Mouse (Mus musculus) ES-E14 (cell line): Measurements from ENCODE around the gene Adora3. TPM values are rescaled to one million over a fixed set of nuclear protein-coding genes. Genes with fewer than 3 reads are reported as not detected.

Source experiments
- DNase-seq: peaks from one replicate; pipeline ENCODE4 v3.0.0-alpha.2; 2013; ENCODE audit warnings: low read depth, low spot score
- H3K27ac ChIP-seq: 2 replicates; pipeline ENCODE4 v1.5.1; 2012; ENCODE audit warnings: low read depth, mild to moderate bottlenecking, low read length, moderate library complexity, mixed read lengths; ENCODE audit not compliant: poor library complexity, insufficient read depth, severe bottlenecking
- H3K36me3 ChIP-seq: 2 replicates; pipeline ENCODE4 v1.6.1; 2012; ENCODE audit warnings: mild to moderate bottlenecking, low read length, moderate library complexity, mixed read lengths; ENCODE audit not compliant: control insufficient read depth, poor library complexity, insufficient read depth, severe bottlenecking
- H3K4me1 ChIP-seq, 2 experiments: fragments of 150-350 bp in 1 of 2; sonication (generic) in 1 of 2; 2 replicates each; pipeline ENCODE4 v1.6.1; 2012; ENCODE audit warnings: low read length in 2 of 2, mild to moderate bottlenecking in 1 of 2, mixed read lengths in 1 of 2; ENCODE audit not compliant: control insufficient read depth in 2 of 2, insufficient read depth in 2 of 2, poor library complexity in 1 of 2
- H3K4me3 ChIP-seq, 2 experiments: fragments of 150-350 bp in 1 of 2; sonication (generic) in 1 of 2; 2 replicates each; pipeline ENCODE4 v1.5.1; 2012; ENCODE audit warnings: low read length in 2 of 2, low read depth in 1 of 2, mild to moderate bottlenecking in 1 of 2, mixed read lengths in 1 of 2; ENCODE audit not compliant: insufficient read depth in 1 of 2, poor library complexity in 1 of 2, severe bottlenecking in 1 of 2
- H3K9ac ChIP-seq: 2 replicates; pipeline ENCODE4 v1.6.1; 2012; ENCODE audit warnings: low read depth, mild to moderate bottlenecking, low read length, mixed read lengths; ENCODE audit not compliant: poor library complexity, insufficient read depth, severe bottlenecking
- H3K9me3 ChIP-seq: fragments of 150-350 bp; sonication (generic); 2 replicates; pipeline ENCODE4 v1.6.1; 2012; ENCODE audit warnings: low read depth, mild to moderate bottlenecking, low read length; ENCODE audit not compliant: control insufficient read depth, insufficient read depth
- CHD2 ChIP-seq: IDR thresholded peaks from 2 replicates; pipeline ENCODE4 v1.6.1; 2014; ENCODE audit warnings: mild to moderate bottlenecking, low read depth, low read length, inconsistent platforms
- HCFC1 ChIP-seq: IDR thresholded peaks from 2 replicates; pipeline ENCODE4 v1.6.1; 2012; ENCODE audit warnings: low read length, inconsistent platforms, borderline replicate concordance; ENCODE audit not compliant: insufficient read depth
- MAFK ChIP-seq: IDR thresholded peaks from 2 replicates; pipeline ENCODE4 v1.6.1; 2014; ENCODE audit warnings: mild to moderate bottlenecking, low read depth, low read length, inconsistent platforms; ENCODE audit not compliant: insufficient read depth
- ZC3H11A ChIP-seq: IDR thresholded peaks from 2 replicates; pipeline ENCODE4 v1.6.1; 2012; ENCODE audit warnings: low read depth, mild to moderate bottlenecking, inconsistent platforms, low read length, borderline replicate concordance
- ZNF384 ChIP-seq: IDR thresholded peaks from 2 replicates; pipeline ENCODE4 v1.6.1; 2012; ENCODE audit warnings: low read depth, low read length, inconsistent platforms
- in situ Hi-C, 2 experiments: fragments of 600-800 bp; cut with MboI; formaldehyde crosslinking; loops; one replicate each; pipeline ENCODE4 v1.15.1; 2025; ENCODE audit warnings: low sequenced_read_pairs in 2 of 2, inconsistent platforms in 1 of 2; ENCODE audit not compliant: unreplicated experiment in 2 of 2
- total RNA-seq: library from RNA; depleted of rRNA; stranded (reverse); fragments of 300-350 nt; gene quantifications from 2 replicates; pipeline ENCODE4 v1.2.3, GENCODE M21; 2012; rRNA removed

Gene Adora3
- total RNA-seq, 1 experiment: not detected

GRCm38 (mm10) chr3:105935033-105935432 is 64.4 kb downstream of the Adora3 start:
- Histone ChIP-seq H3K4me3 (no peak overlapping the region), H3K36me3 (no peaks in the 10 kb centered on the region; the same call in 1 of the 2 replicates), H3K9me3 (no peaks in the 10 kb centered on the region), H3K4me1 (no peaks in the 10 kb centered on the region), H3K9ac (no peak overlapping the region), H3K27ac (no peak overlapping the region)
- no peak for DNase-seq
- in situ Hi-C loops: no loop called here
- TF ChIP-seq CHD2 (no peak), ZNF384 (no peak), ZC3H11A (no peak), HCFC1 (no peak), MAFK (no peak)

DNA sequence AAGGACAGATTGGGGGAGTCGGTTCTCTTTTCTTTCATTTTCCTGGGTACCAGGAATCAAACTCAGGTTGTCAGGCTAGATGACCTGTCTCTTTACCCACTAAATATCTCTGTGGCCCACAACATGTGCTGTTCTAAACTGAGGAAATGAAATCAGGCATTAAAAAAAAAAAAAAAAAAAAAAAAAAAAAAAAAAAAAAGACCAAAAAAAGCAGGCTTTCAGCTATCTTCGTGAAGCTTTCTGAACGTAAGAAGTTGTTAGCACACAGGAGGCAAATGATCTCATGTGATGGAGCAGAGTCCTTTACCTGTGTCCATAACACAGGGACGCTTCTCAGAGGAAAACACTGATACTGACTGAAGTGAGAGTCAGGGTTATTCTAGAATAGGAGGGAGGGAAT is 65.5 kb downstream of the Adora3 start:
- TF ChIP-seq ZNF384: 0 out of 2 replicates have a peak, but pooled peaks have one; percentile 44
- TF ChIP-seq CHD2: no peak
- no peak for DNase-seq
- Histone ChIP-seq H3K4me3 (no peak overlapping the region), H3K36me3 (peaks cover 2% of the 10 kb centered on the region; the same call in 1 of the 2 replicates), H3K4me1 (no peaks in the 10 kb centered on the region), H3K9ac (no peak overlapping the region), H3K9me3 (no peaks in the 10 kb centered on the region), H3K27ac (no peak overlapping the region)
- in situ Hi-C loops: no loop called here

- no peaks in the 10 kb centered on the region for H3K4me1 ChIP-seq
- H3K9me3 ChIP-seq: no peaks in the 10 kb centered on the region
- no peak overlapping the region for H3K9ac ChIP-seq
- H3K36me3 ChIP-seq: peaks cover 19% of the 10 kb centered on the region
- no peak for DNase-seq
- H3K27ac ChIP-seq: no peak overlapping the region
- in situ Hi-C loops: no loop called here
- H3K4me3 ChIP-seq: no peak overlapping the region
- TF ChIP-seq HCFC1 (no peak), MAFK (no peak), CHD2 (no peak), ZC3H11A (no peak), ZNF384 (no peak)
These were observed 80.7 kb downstream of the Adora3 start for GRCm38 (mm10) chr3:105951348-105951747.

DNA sequence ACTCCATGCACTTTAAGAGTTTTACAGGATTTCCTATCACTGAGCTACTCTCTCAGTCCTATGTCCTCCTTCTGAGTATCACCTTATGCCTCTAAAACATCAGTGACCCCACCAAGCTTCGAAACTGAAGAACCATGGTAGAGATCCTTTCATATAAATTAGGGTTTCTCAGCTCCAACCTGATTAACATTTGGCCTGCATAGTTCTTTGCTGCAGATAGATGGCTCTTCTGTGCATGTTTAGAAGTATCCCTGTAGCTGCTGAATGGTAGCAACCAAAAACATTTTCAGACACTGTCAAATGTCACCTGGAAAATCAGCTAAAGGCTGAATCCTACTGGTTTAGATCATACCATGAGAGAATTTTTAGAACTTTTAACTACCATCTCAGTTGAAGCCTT is 86.6 kb downstream of the Adora3 start:
- TF ChIP-seq CHD2 (no peak), ZC3H11A (no peak), HCFC1 (no peak), MAFK (no peak), ZNF384 (no peak)
- Histone ChIP-seq H3K9me3 (no peaks in the 10 kb centered on the region), H3K36me3 (peaks cover 19% of the 10 kb centered on the region), H3K9ac (no peak overlapping the region), H3K4me3 (no peak overlapping the region), H3K27ac (no peak overlapping the region), H3K4me1 (peaks cover 0 to 6% of the 10 kb centered on the region in 2 experiments; a peak in 1 of 4 replicates)
- in situ Hi-C loops: no loop called here
- no peak for DNase-seq

GRCm38 (mm10) chr3:105958204-105958603 is 87.5 kb downstream of the Adora3 start:
- H3K27ac ChIP-seq: no peak overlapping the region
- H3K9ac ChIP-seq: peak overlapping the region; percentile 99
- H3K9me3 ChIP-seq: no peaks in the 10 kb centered on the region
- peaks cover 0 to 6% of the 10 kb centered on the region in 2 experiments; a peak in 1 of 4 replicates for H3K4me1 ChIP-seq
- TF ChIP-seq MAFK (no peak), HCFC1 (no peak), CHD2 (no peak), ZC3H11A (no peak), ZNF384 (no peak)
- in situ Hi-C loops: no loop called here
- no peak for DNase-seq
- H3K36me3 ChIP-seq: peaks cover 26% of the 10 kb centered on the region
- H3K4me3 ChIP-seq: peak overlapping the region; percentile 66 to 98

Other genes starting within 250 kb of the Adora3 start
- gene Ddx20, start 183.3 kb upstream of the Adora3 start, total RNA-seq: 35.7 and 46.7 TPM in 2 replicates
- 5.2 and 5.5 TPM in 2 replicates for gene Inka2, start 166.3 kb upstream of the Adora3 start, total RNA-seq
- gene Rap1a, start 69.5 kb upstream of the Adora3 start, total RNA-seq: 13.6 and 23.2 TPM in 2 replicates
- gene Tmigd3, start within 50 bp of the Adora3 start, total RNA-seq: not detected in 2 replicates
- gene I830077J02Rik, start 61.8 kb downstream of the Adora3 start, total RNA-seq: 0.48 and 0.54 TPM in 2 replicates
- gene Wdr77, start 88.5 kb downstream of the Adora3 start, total RNA-seq: 142 and 148 TPM in 2 replicates
- gene Atp5f1, start 89.2 kb downstream of the Adora3 start, total RNA-seq: 203 and 300 TPM in 2 replicates
- gene Ovgp1, start 102.9 kb downstream of the Adora3 start, total RNA-seq: 3.0 and 5.0 TPM in 2 replicates
- gene Pifo, start 143.8 kb downstream of the Adora3 start, total RNA-seq: 0.80 TPM in 1 of 2 replicates, not detected in the other
- not detected in 2 replicates for gene Chil5, start 162.0 kb downstream of the Adora3 start, total RNA-seq
- not detected in 2 replicates for gene Chia1, start 242.4 kb downstream of the Adora3 start, total RNA-seq